Mouse (Mus musculus) liver, embryonic 12.5 days (tissue): ENCODE results near the gene Lnpep. TPM values are rescaled to one million over a fixed set of nuclear protein-coding genes. Genes with fewer than 3 reads are reported as not detected.
A peak's percentile ranks its signal among the peaks of the same experiment; 100 is the strongest.

Experiments used
- ATAC-seq: fragments of 200-750 bp; cut with Nextera tagmentation; 2 replicates; pipeline ENCODE4 v1.8.0; 2017; ENCODE audit warnings: moderate number of reproducible peaks, mild to moderate bottlenecking, moderate library complexity
- H3K27ac ChIP-seq: fragments of 300-500 bp; sonication (generic); 2 replicates; pipeline ENCODE4 v1.5.1; 2016; ENCODE audit warnings: mild to moderate bottlenecking
- H3K27me3 ChIP-seq: fragments of 300-500 bp; sonication (generic); replicated peaks from 2 replicates; pipeline ENCODE4 v1.6.1; 2016; ENCODE audit warnings: mild to moderate bottlenecking, moderate library complexity
- H3K36me3 ChIP-seq: fragments of 300-500 bp; sonication (generic); 2 replicates; pipeline ENCODE4 v1.6.1; 2016; ENCODE audit warnings: mild to moderate bottlenecking, moderate library complexity
- H3K4me1 ChIP-seq: fragments of 300-500 bp; sonication (generic); 2 replicates; pipeline ENCODE4 v1.6.1; 2016
- H3K4me2 ChIP-seq: fragments of 300-500 bp; sonication (generic); 2 replicates; pipeline ENCODE4 v1.6.1; 2016; ENCODE audit warnings: mild to moderate bottlenecking, moderate library complexity
- H3K4me3 ChIP-seq: fragments of 300-500 bp; sonication (generic); 2 replicates; pipeline ENCODE4 v1.5.1; 2016; ENCODE audit warnings: mild to moderate bottlenecking, moderate library complexity
- H3K9ac ChIP-seq: fragments of 300-500 bp; sonication (generic); 2 replicates; pipeline ENCODE4 v1.6.1; 2016; ENCODE audit warnings: mild to moderate bottlenecking, moderate library complexity
- H3K9me3 ChIP-seq: fragments of 300-500 bp; sonication (generic); replicated peaks from 2 replicates; pipeline ENCODE4 v1.6.1; 2016; ENCODE audit warnings: mild to moderate bottlenecking, moderate library complexity
- WGBS: fragments of 180-500 bp; shearing (Covaris S2); methylation state at CpG from one replicate; pipeline ENCODE4 v1.1.7; 2016; ENCODE audit not compliant: insufficient replicate concordance; 5-methylcytosine and 5-hydroxymethylcytosine counted together
- polyA plus RNA-seq: library from polyadenylated mRNA; unstranded; fragments of >200 nt; fragmentation: Nextera tagmentation; extraction: Ambion mirVana; gene quantifications from 2 replicates; pipeline ENCODE4 v1.2.1, GENCODE M21; 2016

Lnpep gene
- polyA plus RNA-seq, 1 experiment from 2014 or later = 4.2 TPM

DNA sequence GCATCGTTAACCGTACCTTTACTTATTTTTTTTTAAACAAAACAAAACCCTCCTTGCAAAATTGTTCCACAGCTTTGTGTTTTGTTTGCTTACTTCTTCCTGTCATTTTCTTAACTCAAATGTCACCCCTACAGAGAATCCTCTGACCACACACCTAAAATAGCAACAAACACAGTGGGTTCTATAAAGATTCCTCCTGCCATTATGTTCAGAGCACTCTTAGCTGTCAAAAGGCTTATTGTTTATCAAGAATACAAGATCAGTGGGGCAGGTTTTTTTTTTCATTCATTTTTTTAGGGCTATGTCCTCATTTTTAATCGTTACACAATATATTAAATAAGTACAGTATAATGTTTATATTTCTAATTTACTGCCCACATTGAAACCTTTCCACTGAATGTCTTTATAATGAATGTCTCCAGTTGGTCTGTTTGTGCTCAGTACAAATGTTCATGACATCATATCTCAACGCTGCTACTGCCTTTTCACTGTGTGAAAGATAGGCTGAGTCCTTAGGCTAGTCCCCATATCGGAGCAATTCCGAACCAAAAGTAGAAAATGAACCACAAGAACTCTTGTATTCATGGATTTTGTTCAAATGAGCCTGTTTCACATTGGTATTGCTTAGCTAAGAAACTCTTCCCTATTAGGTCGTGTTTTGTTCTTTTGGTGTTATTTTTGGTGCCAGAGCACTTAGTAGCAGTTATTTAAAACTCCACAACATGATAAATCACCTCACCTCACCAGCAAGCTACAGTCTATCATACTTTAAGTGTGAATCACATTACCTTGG, 1.2 kb upstream of the Lnpep start:
- H3K36me3 ChIP-seq = no peaks in the 10 kb centered on the region
- peak overlapping the region; percentile 98 for H3K4me3 ChIP-seq
- peak overlapping the region; percentile 96 for H3K4me2 ChIP-seq
- no peaks in the 10 kb centered on the region for H3K27me3 ChIP-seq
- H3K4me1 ChIP-seq = peaks cover 23% of the 10 kb centered on the region
- H3K9me3 ChIP-seq = peaks cover 3% of the 10 kb centered on the region; the same call in 1 of the 2 replicates
- H3K27ac ChIP-seq = peak overlapping the region; percentile 99
- WGBS = 23% methylated on average over 7 of the region's 7 CpGs
- peak overlapping the region; percentile 94 for H3K9ac ChIP-seq
- no peak for ATAC-seq

DNA sequence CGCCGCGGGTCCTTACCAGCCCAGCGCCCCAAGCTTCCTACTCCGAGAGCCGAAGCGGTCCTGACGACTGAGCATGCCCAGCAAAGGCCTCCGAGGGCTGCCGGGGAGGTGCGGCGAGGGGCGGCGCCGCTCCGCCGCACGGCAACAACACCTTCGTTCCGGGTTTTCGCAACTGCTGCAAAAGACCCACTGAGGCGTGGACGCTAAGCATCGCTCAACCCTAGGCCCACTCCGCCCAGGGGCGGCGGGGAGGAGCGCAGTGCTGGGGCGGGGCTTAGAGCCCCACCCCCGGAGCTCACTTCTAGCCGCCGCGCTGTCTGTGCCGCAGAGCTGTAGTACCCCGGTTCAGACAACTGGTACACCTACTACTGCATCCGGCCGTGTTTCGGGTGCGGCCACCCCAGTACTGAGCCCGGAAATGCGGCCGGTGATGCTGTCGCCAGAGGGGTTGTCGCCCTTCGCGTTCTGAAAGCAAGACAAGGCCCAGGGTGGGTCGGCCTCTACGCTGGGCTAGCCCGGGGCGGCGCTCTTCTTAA, 361 bp downstream of the Lnpep start:
- Histone ChIP-seq H3K9me3 (peaks cover 3% of the 10 kb centered on the region; the same call in 1 of the 2 replicates), H3K4me3 (peak overlapping the region; percentile 98), H3K9ac (peak overlapping the region; percentile 94), H3K4me1 (peaks cover 27% of the 10 kb centered on the region), H3K4me2 (peak overlapping the region; percentile 96), H3K27ac (peak overlapping the region; percentile 99), H3K27me3 (no peaks in the 10 kb centered on the region), H3K36me3 (no peaks in the 10 kb centered on the region)
- ATAC-seq = peak; percentile 94
- under 1% methylated on average over 51 of the region's 51 CpGs for WGBS

DNA sequence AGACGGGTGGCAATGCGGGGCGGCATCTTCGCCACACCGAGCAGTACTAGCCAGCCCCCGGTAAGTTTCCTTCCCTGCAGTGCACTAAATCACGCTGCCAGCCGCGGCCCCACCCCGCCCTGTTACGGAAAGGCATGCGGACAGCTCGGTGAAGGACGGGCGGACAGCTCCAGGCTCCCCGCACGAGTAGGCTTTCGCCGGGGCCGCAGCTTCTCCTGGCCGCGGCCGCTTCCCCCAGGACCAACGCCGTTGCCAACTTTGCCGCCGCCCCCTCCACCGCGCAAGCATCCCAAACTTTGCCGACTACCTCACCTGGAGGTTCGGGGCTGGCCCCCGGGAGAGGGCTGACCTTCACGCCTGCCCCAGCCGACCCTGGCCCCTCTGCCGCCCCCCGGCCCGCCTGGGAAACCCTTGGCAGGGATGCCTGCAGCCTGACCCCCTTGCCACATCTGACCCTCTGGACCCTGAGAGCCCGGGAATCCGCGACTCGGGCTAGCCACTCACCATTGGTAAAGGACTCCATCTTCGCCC, 895 bp downstream of the Lnpep start:
- peak; percentile 14 for ATAC-seq
- peaks cover 32% of the 10 kb centered on the region for H3K4me1 ChIP-seq
- H3K36me3 ChIP-seq = no peaks in the 10 kb centered on the region
- H3K9me3 ChIP-seq = peaks cover 3% of the 10 kb centered on the region; the same call in 1 of the 2 replicates
- no peaks in the 10 kb centered on the region for H3K27me3 ChIP-seq
- H3K4me2 ChIP-seq = peak overlapping the region; percentile 96
- peak overlapping the region; percentile 99 for H3K27ac ChIP-seq
- H3K4me3 ChIP-seq = peak overlapping the region; percentile 98
- WGBS = 1% methylated on average over 41 of the region's 42 CpGs
- peak overlapping the region; percentile 94 for H3K9ac ChIP-seq

DNA sequence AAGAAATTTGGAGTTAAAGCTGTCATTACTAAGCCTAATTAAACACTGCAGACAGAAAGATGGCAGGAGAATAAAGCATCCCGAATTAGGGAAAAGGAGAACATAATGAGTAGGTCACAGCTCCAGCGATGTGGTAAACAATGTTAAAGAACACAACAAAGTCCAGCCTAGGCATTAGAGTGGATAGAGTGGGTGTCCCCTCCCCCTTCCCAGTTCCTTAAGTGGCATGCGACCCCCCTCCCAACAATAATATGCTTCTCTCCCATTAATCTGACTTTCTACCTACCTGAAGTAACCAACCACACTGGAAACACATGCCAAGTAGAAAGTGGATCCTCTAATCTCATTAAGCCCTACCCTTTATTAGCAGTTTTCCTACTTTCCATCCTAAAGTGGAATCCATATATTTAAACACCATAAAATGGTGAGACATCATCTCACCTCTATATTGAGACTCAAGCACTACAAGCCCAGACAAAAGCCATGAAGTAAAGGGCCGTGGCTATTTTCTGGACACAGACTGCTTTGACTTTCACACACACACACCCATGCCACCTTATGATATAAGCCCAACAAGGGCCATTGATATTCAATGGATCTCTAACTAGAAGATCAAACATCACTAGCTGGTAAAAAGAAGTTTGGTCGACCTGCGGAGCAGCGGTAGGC, 1.5 kb downstream of the Lnpep start:
- peaks cover 38% of the 10 kb centered on the region for H3K4me1 ChIP-seq
- peak overlapping the region; percentile 96 for H3K4me2 ChIP-seq
- H3K9ac ChIP-seq = peak overlapping the region; percentile 94
- H3K36me3 ChIP-seq = no peaks in the 10 kb centered on the region
- 9% methylated on average over 7 of the region's 7 CpGs for WGBS
- H3K4me3 ChIP-seq = peak overlapping the region; percentile 98
- H3K27me3 ChIP-seq = no peaks in the 10 kb centered on the region
- peak overlapping the region; percentile 99; the same call in 1 of the 2 replicates for H3K27ac ChIP-seq
- no peak for ATAC-seq
- H3K9me3 ChIP-seq = no peaks in the 10 kb centered on the region

DNA sequence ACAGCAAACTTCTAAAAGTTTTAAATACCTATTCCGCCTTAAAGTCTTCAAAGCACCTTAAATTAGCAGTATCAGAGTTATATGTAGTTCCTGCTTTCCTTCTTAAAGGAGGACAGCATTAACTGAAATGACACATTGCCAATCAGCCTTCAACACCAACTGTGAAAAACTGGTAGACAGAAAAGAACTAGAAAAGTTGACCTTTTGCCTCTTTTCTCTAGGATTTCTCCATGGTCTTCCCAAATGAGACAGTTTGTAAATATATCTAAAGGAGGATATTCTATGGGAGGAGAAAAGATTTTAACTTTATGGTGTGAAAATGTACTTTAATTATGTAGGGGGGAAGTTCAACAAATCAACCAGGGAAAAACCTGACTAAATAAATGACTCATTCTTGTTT, 2.3 kb downstream of the Lnpep start:
- Histone ChIP-seq H3K9ac (no peak overlapping the region), H3K36me3 (no peaks in the 10 kb centered on the region), H3K9me3 (no peaks in the 10 kb centered on the region), H3K4me1 (peaks cover 45% of the 10 kb centered on the region), H3K4me2 (no peak overlapping the region; the same call in 1 of the 2 replicates), H3K27ac (no peak overlapping the region), H3K27me3 (no peaks in the 10 kb centered on the region), H3K4me3 (no peak overlapping the region)
- no peak for ATAC-seq
- WGBS = 88% methylated on average over 1 of the region's 1 CpGs

DNA sequence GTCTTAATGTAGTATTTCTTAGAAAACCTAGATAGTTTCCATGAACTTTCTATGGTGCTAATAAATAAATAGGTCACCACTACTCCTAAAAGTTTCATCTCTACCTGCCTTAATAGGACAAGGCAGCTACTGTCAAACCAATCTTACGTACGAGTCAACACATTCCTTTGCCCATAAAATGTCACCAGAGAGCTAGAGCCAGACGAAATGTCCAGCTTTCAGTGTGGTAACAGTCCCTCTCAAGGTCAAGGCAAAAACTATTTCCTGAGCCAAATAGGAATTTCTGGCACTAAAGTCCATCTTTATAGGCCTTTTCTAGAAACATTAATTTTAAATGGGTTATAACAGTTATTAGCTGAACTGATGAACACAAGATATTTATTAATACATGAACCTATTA, 3.3 kb downstream of the Lnpep start:
- no peak for ATAC-seq
- Histone ChIP-seq H3K27ac (no peak overlapping the region), H3K36me3 (no peaks in the 10 kb centered on the region), H3K4me3 (no peak overlapping the region), H3K9ac (no peak overlapping the region), H3K27me3 (no peaks in the 10 kb centered on the region), H3K4me2 (no peak overlapping the region), H3K4me1 (peaks cover 50% of the 10 kb centered on the region), H3K9me3 (no peaks in the 10 kb centered on the region)
- WGBS = 74% methylated on average over 3 of the region's 3 CpGs

DNA sequence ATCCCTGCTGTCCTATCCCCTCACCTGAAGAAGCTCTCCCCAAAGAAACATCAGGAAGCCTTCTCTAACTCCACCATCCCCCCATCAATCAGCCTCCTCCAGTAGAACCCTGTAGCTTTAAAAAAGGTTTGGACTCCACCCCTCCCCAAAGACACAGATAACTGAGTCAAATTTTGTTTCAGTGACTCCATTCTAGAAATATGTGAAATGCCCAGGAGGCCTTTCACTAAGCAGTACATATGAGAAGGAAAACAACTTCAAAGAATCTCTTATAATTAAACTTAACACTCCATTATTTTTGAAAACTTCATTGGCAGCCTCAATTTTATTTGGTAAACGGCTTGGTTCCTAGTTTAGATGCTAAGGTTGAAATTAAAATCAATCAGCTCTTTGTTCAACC, 6.4 kb downstream of the Lnpep start:
- ATAC-seq = peak; percentile 42; the same call in 1 of the 2 replicates
- H3K4me1 ChIP-seq = peaks cover 44% of the 10 kb centered on the region
- no peak overlapping the region for H3K4me3 ChIP-seq
- no peaks in the 10 kb centered on the region for H3K9me3 ChIP-seq
- H3K9ac ChIP-seq = no peak overlapping the region
- WGBS = 72% methylated on average over 1 of the region's 1 CpGs
- H3K4me2 ChIP-seq = peak overlapping the region; percentile 16
- H3K27ac ChIP-seq = peak overlapping the region; percentile 20; the same call in 1 of the 2 replicates
- H3K27me3 ChIP-seq = no peaks in the 10 kb centered on the region
- H3K36me3 ChIP-seq = 0 out of 2 replicates have a peak, but pooled peaks cover 3% of the 10 kb centered on the region

DNA sequence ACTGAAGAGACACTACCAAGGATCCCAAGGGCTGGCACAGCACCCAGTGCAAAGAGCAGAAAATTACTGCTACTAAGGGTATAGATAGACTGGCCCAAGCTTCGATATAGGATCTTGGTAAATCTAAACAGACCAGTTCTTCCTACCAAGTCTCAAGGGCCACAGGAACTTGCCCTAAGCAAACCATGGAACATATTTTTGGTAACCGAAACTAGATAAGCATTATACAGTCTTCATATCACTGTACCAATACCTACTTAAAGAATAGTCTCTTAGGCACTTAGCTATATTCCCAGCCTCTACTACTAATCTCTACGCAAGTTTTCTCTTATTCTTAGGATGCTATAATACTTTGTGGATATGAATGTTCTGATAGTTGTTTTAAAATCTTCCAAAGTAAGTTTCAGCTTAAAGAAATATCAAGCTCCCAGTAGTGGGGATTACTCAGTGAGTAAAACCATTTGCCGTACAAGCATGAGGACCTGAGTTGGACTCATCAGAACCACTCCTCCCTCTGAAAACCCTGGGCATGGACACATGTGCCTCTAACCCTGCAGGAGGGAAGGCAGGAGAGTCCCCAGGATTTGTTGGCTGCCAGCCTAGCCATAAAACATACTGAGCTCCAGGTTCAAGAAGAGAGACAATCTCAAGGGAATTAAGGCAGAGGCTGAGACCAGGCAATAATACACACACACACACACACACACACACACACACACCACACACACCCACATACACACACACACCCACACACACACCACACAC, 7.2 kb downstream of the Lnpep start:
- H3K27me3 ChIP-seq = no peaks in the 10 kb centered on the region
- H3K36me3 ChIP-seq = 0 out of 2 replicates have a peak, but pooled peaks cover 3% of the 10 kb centered on the region
- no peaks in the 10 kb centered on the region for H3K9me3 ChIP-seq
- 74% methylated on average over 4 of the region's 4 CpGs for WGBS
- peaks cover 39% of the 10 kb centered on the region for H3K4me1 ChIP-seq
- H3K27ac ChIP-seq = no peak overlapping the region
- ATAC-seq = no peak
- 0 out of 2 replicates have a peak overlapping the region, but pooled peaks have one; percentile 16 for H3K4me2 ChIP-seq
- H3K4me3 ChIP-seq = no peak overlapping the region
- no peak overlapping the region for H3K9ac ChIP-seq

DNA sequence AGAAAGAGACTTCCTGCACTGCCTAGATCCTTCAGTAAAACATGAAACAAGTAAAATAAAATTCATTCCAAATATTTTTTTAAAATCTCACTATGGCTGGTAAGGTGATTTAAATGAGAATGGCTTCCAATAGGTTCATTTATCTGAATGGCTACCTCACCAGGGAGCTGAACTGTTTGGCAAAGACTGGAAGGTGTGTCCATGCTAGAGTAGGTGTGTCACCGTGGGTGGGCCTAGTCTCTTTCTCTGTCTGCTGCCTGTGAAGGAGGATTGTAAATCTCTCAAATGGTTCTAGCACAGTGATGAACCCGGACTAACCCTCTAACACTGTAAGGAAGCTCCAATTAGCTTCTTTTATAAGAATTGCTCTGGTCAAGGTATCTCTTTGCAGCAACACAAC, 12.5 kb downstream of the Lnpep start:
- H3K36me3 ChIP-seq = peaks cover 3% of the 10 kb centered on the region; the same call in 1 of the 2 replicates
- H3K27me3 ChIP-seq = no peaks in the 10 kb centered on the region
- no peak overlapping the region for H3K9ac ChIP-seq
- WGBS = 78% methylated on average over 2 of the region's 2 CpGs
- no peak overlapping the region for H3K4me2 ChIP-seq
- H3K27ac ChIP-seq = no peak overlapping the region
- H3K9me3 ChIP-seq = no peaks in the 10 kb centered on the region
- peaks cover 34% of the 10 kb centered on the region for H3K4me1 ChIP-seq
- no peak for ATAC-seq
- no peak overlapping the region for H3K4me3 ChIP-seq

DNA sequence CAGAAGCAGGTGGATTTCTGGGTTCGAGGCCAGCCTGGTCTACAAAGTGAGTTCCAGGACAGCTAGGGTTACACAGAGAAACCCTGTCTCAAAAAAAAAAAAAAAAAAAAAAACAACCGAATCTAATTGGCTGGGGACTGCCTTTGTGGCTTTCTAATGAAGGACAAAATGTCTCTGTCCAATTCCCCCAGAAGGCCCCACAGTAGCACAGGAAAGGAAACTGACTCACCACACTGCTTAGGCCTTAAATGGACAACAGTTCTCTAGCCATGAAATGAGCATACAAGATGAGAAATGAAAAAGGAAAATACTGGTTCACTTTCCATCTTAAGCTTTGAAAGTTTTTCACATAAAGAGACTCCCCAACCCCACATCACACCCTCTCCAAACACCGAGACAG, 15.3 kb downstream of the Lnpep start:
- Histone ChIP-seq H3K4me2 (no peak overlapping the region), H3K4me1 (peaks cover 28% of the 10 kb centered on the region), H3K9ac (no peak overlapping the region), H3K27ac (no peak overlapping the region), H3K4me3 (no peak overlapping the region), H3K27me3 (no peaks in the 10 kb centered on the region), H3K9me3 (no peaks in the 10 kb centered on the region), H3K36me3 (no peaks in the 10 kb centered on the region; the same call in 1 of the 2 replicates)
- no peak for ATAC-seq
- 43% methylated on average over 3 of the region's 3 CpGs for WGBS

DNA sequence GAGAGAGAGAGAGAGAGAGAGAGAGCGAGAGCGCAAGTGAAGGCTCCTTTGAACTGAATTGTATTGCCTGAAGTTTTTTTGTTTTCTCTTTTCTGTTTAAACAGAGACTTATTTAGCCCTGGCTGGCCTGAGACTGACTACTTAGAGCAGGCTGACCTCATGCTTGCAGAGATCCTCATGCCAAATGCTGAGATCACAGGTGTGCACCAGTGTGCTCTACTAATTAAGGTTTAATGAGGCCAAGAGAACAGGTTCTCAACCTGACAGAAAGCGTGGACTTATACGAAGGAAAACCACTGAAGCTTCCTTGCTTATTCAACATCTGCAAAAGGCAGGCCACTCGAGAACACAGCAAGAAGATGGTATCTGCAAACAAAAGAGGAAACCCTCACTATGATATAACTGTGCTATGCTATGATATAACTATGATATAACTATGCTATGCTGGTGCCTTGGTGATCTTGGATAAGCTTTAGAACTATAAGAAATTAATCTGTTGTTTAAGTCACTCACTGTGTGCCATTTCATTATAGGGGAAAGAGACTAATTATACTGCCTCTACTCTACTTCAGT, 16.3 kb downstream of the Lnpep start:
- WGBS = 60% methylated on average over 5 of the region's 5 CpGs
- no peak for ATAC-seq
- no peak overlapping the region for H3K4me2 ChIP-seq

More for the DNA sequence above, 16.3 kb downstream of the Lnpep start:
- no peak overlapping the region for H3K9ac ChIP-seq
- no peaks in the 10 kb centered on the region for H3K27me3 ChIP-seq
- H3K9me3 ChIP-seq = no peaks in the 10 kb centered on the region
- peaks cover 28% of the 10 kb centered on the region for H3K4me1 ChIP-seq
- H3K4me3 ChIP-seq = no peak overlapping the region
- H3K27ac ChIP-seq = no peak overlapping the region
- no peaks in the 10 kb centered on the region; the same call in 1 of the 2 replicates for H3K36me3 ChIP-seq
